ENCODE assay signal across 8 mouse cellular contexts in genomic region chrX:17724990-17725779, GRCm38 (mm10).
DNase-seq lines count a peak whose midpoint lies in the region; ATAC-seq and TF ChIP-seq lines count a peak whose summit lies in the region.

No protein-coding gene starts in this region.

- peak; percentile 91 for ATAC-seq in hindbrain, embryonic 16.5 days
- peak; percentile 81 for ATAC-seq in neural tube, embryonic 14.5 days (ENCODE audit: low read depth)
- no peak for ATAC-seq in activated CD4-positive, CD25-positive, alpha-beta regulatory T cell, adult 4 months

- no peak for TF ChIP-seq POLR2A in lung, adult 2 months (IDR thresholded peaks at IDR 0.05; ENCODE audit: borderline replicate concordance, extremely low read depth, low read depth, low read length)

- no peaks in the 10 kb centered on the region for H3K9me3 ChIP-seq in hindbrain, embryonic 16.5 days (ENCODE audit: control insufficient read depth, low read length)
- H3K9me3 ChIP-seq in neural tube, embryonic 14.5 days (ENCODE audit: control insufficient read depth, low read length) = no peaks in the 10 kb centered on the region

- no peak for TF ChIP-seq CTCF in lung, adult 2 months (IDR thresholded peaks at IDR 0.05; ENCODE audit: insufficient read depth, low read length)
- no peak for TF ChIP-seq CTCF in gastrocnemius, adult 2 months (IDR thresholded peaks at IDR 0.05)

- no peaks in the 10 kb centered on the region for H3K4me1 ChIP-seq in lung, adult 2 months (ENCODE audit: control insufficient read depth, insufficient read depth, low read length)
- no peaks in the 10 kb centered on the region for H3K4me1 ChIP-seq in hindbrain, embryonic 16.5 days (ENCODE audit: control insufficient read depth, insufficient read depth, low read depth, low read length)
- no peaks in the 10 kb centered on the region for H3K4me1 ChIP-seq in neural tube, embryonic 14.5 days (ENCODE audit: control insufficient read depth, insufficient read depth, low read length)

- no peaks in the 10 kb centered on the region for H3K36me3 ChIP-seq in hindbrain, embryonic 16.5 days (ENCODE audit: control insufficient read depth, insufficient read depth, low read length)
- no peaks in the 10 kb centered on the region for H3K36me3 ChIP-seq in neural tube, embryonic 14.5 days (ENCODE audit: control insufficient read depth, insufficient read depth, low read length)

- H3K27ac ChIP-seq in hindbrain, embryonic 16.5 days (ENCODE audit: low read depth, low read length) = no peak overlapping the region
- no peak overlapping the region for H3K27ac ChIP-seq in neural tube, embryonic 14.5 days (ENCODE audit: low read depth, low read length)
- no peak overlapping the region for H3K27ac ChIP-seq in gastrocnemius, adult 2 months

- WGBS in lung, adult 2 months = 60% methylated on average over 7 of the region's 7 CpGs
- WGBS in hindbrain, embryonic 16.5 days = 25% methylated on average over 7 of the region's 7 CpGs
- WGBS in neural tube, embryonic 14.5 days = 26% methylated on average over 7 of the region's 7 CpGs

- peak; percentile 21 to 36 for DNase-seq in lung, adult 18-20 months
- DNase-seq in lung, adult 2 months = no peak
- DNase-seq in embryo, embryonic 11 days = peak; percentile 9
- no peak for DNase-seq in gastrocnemius, adult 2 months
- DNase-seq in thymus, postnatal 25 days = no peak

- H3K27me3 ChIP-seq in hindbrain, embryonic 16.5 days (replicated peaks; ENCODE audit: control insufficient read depth, insufficient read depth, low read length) = no peaks in the 10 kb centered on the region
- H3K27me3 ChIP-seq in neural tube, embryonic 14.5 days (ENCODE audit: control insufficient read depth, insufficient read depth, low read length) = no peaks in the 10 kb centered on the region

- intact Hi-C loops in gastrocnemius, adult 2 months (cut with DNase I) = no loop called here

- no peak overlapping the region for H3K4me3 ChIP-seq in lung, adult 2 months (replicated peaks; ENCODE audit: extremely low read depth, low read depth, low read length)
- no peak overlapping the region for H3K4me3 ChIP-seq in hindbrain, embryonic 16.5 days (ENCODE audit: low read length)
- no peak overlapping the region for H3K4me3 ChIP-seq in neural tube, embryonic 14.5 days (ENCODE audit: low read depth, low read length)
- H3K4me3 ChIP-seq in gastrocnemius, adult 2 months = no peak overlapping the region

- no peak overlapping the region for H3K4me2 ChIP-seq in hindbrain, embryonic 16.5 days (ENCODE audit: low read length)
- H3K4me2 ChIP-seq in neural tube, embryonic 14.5 days (ENCODE audit: low read depth, low read length) = no peak overlapping the region

- H3K9ac ChIP-seq in hindbrain, embryonic 16.5 days (ENCODE audit: low read depth, low read length) = no peak overlapping the region
- no peak overlapping the region for H3K9ac ChIP-seq in neural tube, embryonic 14.5 days (replicated peaks; ENCODE audit: low read depth, low read length)

Comparison
In these comparisons a context has a peak if more than half of its experiments do, and no peak if none do; other contexts are left out.
1. DNase-seq: peak in lung, adult 18-20 months (2 of 2) and embryo, embryonic 11 days (single experiment); none in lung, adult 2 months (single experiment), gastrocnemius, adult 2 months (single experiment) and thymus, postnatal 25 days (single experiment).